Mouse (Mus musculus) heart, postnatal 0 days (tissue): ENCODE measurements around the gene Dnase1.
A peak's percentile ranks its signal among the peaks of the same experiment; 100 is the strongest.

Experiments used
- CTCF ChIP-seq: IDR thresholded peaks from 2 replicates; pipeline ENCODE4 v1.5.1; 2016; ENCODE audit warnings: antibody characterized with exemption, control low read depth, low read depth
- EP300 ChIP-seq: IDR thresholded peaks from 2 replicates; pipeline ENCODE4 v1.6.1; 2016; ENCODE audit warnings: antibody characterized with exemption, low read depth

DNA sequence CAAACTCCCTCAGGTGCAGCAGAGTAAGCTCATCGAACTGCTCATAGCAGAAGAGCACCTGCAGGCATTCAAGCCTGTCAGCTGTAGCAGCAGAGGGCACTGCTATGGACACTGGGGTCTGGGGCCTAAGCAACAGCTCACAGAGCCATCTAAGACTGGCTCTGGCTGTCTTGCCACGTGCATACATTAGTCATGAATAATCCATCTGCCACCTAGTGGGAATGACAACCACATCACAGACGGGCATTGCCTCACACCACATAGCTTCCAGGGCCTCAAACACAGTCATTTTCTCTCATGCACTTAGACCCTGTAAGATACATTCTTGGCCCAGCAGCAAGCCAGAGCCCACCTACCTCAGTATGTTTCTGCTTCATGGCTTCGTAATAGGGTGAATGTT is 8.8 kb downstream of the Dnase1 start:
- TF ChIP-seq CTCF (0 out of 2 replicates have a peak, but pooled peaks have one; percentile 10), EP300 (no peak)
